Mouse (Mus musculus) CH12.LX (cell line): ENCODE results near the gene Psmd8. TPM values are rescaled to one million over a fixed set of nuclear protein-coding genes. Genes with fewer than 3 reads are reported as not detected.
A peak's percentile ranks its signal among the peaks of the same experiment; 100 is the strongest.
"Not testable (repeated sequence)": the region's sequence is repeated elsewhere in the genome, so short reads cannot be mapped to it uniquely, and the experiment has no call there.

Source experiments
- DNase-seq: peaks from one replicate; pipeline ENCODE4 v3.0.0-alpha.2; 2013; ENCODE audit errors: extremely low read depth
- H3K27ac ChIP-seq: 2 replicates; pipeline ENCODE4 v1.5.1; 2012; ENCODE audit warnings: low read depth, mild to moderate bottlenecking, control low read depth, moderate library complexity; ENCODE audit not compliant: insufficient read depth
- H3K27me3 ChIP-seq: replicated peaks from 2 replicates; pipeline ENCODE3; 2012; ENCODE audit warnings: inconsistent platforms
- H3K36me3 ChIP-seq, 2 experiments: replicated peaks in 1 of 2; 2 replicates each; pipeline versions ENCODE3 to v1.6.1; 2012; ENCODE audit warnings: inconsistent platforms in 1 of 2, low read length in 1 of 2, mild to moderate bottlenecking in 1 of 2, mixed read lengths in 1 of 2, moderate library complexity in 1 of 2; ENCODE audit not compliant: control insufficient read depth in 1 of 2, insufficient read depth in 1 of 2
- H3K4me1 ChIP-seq, 2 experiments: 2 replicates each; pipeline ENCODE4 v1.6.1; 2012; ENCODE audit warnings: inconsistent platforms in 1 of 2, moderate library complexity in 1 of 2; ENCODE audit not compliant: insufficient read depth in 2 of 2, control insufficient read depth in 1 of 2
- H3K4me2 ChIP-seq: 2 replicates; pipeline ENCODE4 v1.6.1; 2012; ENCODE audit warnings: low read depth, mild to moderate bottlenecking, control low read depth; ENCODE audit not compliant: poor library complexity, insufficient read depth, severe bottlenecking
- H3K4me3 ChIP-seq, 3 experiments: fragments of 150-350 bp in 1 of 3; sonication (generic) in 1 of 3; replicated peaks in 1 of 3; 2 replicates each; pipeline versions ENCODE3 to v1.5.1; 2011 to 2012; ENCODE audit warnings: low read depth in 2 of 3, low read length in 2 of 3, mild to moderate bottlenecking in 2 of 3, moderate library complexity in 2 of 3, control low read depth in 1 of 3, improper control_type of control experiment in 1 of 3, inconsistent platforms in 1 of 3, mixed read lengths in 1 of 3; ENCODE audit not compliant: poor library complexity in 1 of 3
- H3K79me2 ChIP-seq: replicated peaks from 2 replicates; pipeline ENCODE4 v1.6.1; 2012; ENCODE audit warnings: mild to moderate bottlenecking, moderate library complexity; ENCODE audit not compliant: control insufficient read depth, poor library complexity, insufficient read depth, severe bottlenecking; ENCODE audit errors: extremely low read depth
- H3K9ac ChIP-seq: 2 replicates; pipeline ENCODE4 v1.6.1; 2012; ENCODE audit warnings: low read depth, mild to moderate bottlenecking, control low read depth, moderate library complexity; ENCODE audit not compliant: insufficient read depth
- H3K9me3 ChIP-seq: replicated peaks from 2 replicates; pipeline ENCODE3; 2012; ENCODE audit warnings: low read length, inconsistent platforms, mixed read lengths
- BHLHE40 ChIP-seq: IDR thresholded peaks from 2 replicates; pipeline ENCODE4 v1.6.1; 2011; ENCODE audit warnings: mild to moderate bottlenecking, low read depth, low read length, improper control_type of control experiment
- E2F4 ChIP-seq: IDR thresholded peaks from 2 replicates; pipeline ENCODE4 v1.6.1; 2011; ENCODE audit warnings: low read depth, low read length, improper control_type of control experiment; ENCODE audit not compliant: insufficient replicate concordance
- ELF1 ChIP-seq: IDR thresholded peaks from 2 replicates; pipeline ENCODE4 v1.6.1; 2014; ENCODE audit warnings: low read depth, mild to moderate bottlenecking, inconsistent platforms, low read length, improper control_type of control experiment
- GABPA ChIP-seq: IDR thresholded peaks from 2 replicates; pipeline ENCODE4 v1.6.1; 2012; ENCODE audit warnings: low read depth, low read length, improper control_type of control experiment, inconsistent platforms; ENCODE audit not compliant: insufficient replicate concordance
- HCFC1 ChIP-seq: IDR thresholded peaks from 2 replicates; pipeline ENCODE4 v1.6.1; 2012; ENCODE audit warnings: low read depth, mild to moderate bottlenecking, inconsistent platforms, low read length, improper control_type of control experiment
- MXI1 ChIP-seq: IDR thresholded peaks from 2 replicates; pipeline ENCODE4 v1.6.1; 2011; ENCODE audit warnings: mild to moderate bottlenecking, low read depth, low read length, improper control_type of control experiment
- POLR2A ChIP-seq: IDR thresholded peaks from 2 replicates; pipeline ENCODE4 v1.6.1; 2011; ENCODE audit warnings: low read depth, mild to moderate bottlenecking, improper control_type of control experiment, low read length
- POLR2AphosphoS2 ChIP-seq: IDR thresholded peaks from 2 replicates; pipeline ENCODE4 v1.6.1; 2011; ENCODE audit warnings: low read depth, low read length, improper control_type of control experiment
- RCOR1 ChIP-seq: conservative IDR thresholded peaks from 2 replicates; pipeline ENCODE4 v1.6.1; 2012; ENCODE audit warnings: low read depth, mild to moderate bottlenecking, inconsistent platforms, low read length, improper control_type of control experiment
- SIN3A ChIP-seq: IDR thresholded peaks from 2 replicates; pipeline ENCODE4 v1.6.1; 2012; ENCODE audit warnings: low read length, improper control_type of control experiment, inconsistent platforms
- ZC3H11A ChIP-seq: IDR thresholded peaks from 2 replicates; pipeline ENCODE4 v1.6.1; 2012; ENCODE audit warnings: low read depth, mild to moderate bottlenecking, inconsistent platforms, low read length, improper control_type of control experiment
- ZKSCAN1 ChIP-seq: IDR thresholded peaks from 2 replicates; pipeline ENCODE4 v1.6.1; 2012; ENCODE audit warnings: low read depth, inconsistent platforms, low read length, improper control_type of control experiment, borderline replicate concordance
- ZMIZ1 ChIP-seq: IDR thresholded peaks from 2 replicates; pipeline ENCODE4 v1.6.1; 2012; ENCODE audit warnings: low read depth, mild to moderate bottlenecking, inconsistent platforms, low read length, improper control_type of control experiment
- ZNF384 ChIP-seq: IDR thresholded peaks from 2 replicates; pipeline ENCODE4 v1.6.1; 2012; ENCODE audit warnings: low read depth, low read length, improper control_type of control experiment, inconsistent platforms
- dilution Hi-C: fragments of 300-500 bp; cut with MboI; formaldehyde crosslinking; loops from 2 replicates; pipeline ENCODE4 v1.14.3; 2020; ENCODE audit warnings: low sequenced_read_pairs; ENCODE audit not compliant: extremely low pct_unique_long_range_greater_than_20kb, extremely low pct_ligation_motif_present
- in situ Hi-C: fragments of 300-500 bp; cut with MboI; formaldehyde crosslinking; loops from 3 replicates; pipeline ENCODE4 v1.14.3; 2019; ENCODE audit warnings: low sequenced_read_pairs, low pct_ligation_motif_present, low pct_unique_long_range_greater_than_20kb, mixed read lengths
- polyA plus RNA-seq: library from polyadenylated mRNA; unstranded; fragments of >175 nt; gene quantifications from 2 replicates; pipeline ENCODE4 v1.2.1, GENCODE M21; 2012; ENCODE audit warnings: low read depth; ENCODE audit not compliant: insufficient read length
- total RNA-seq, 2 experiments: library from RNA; depleted of rRNA; stranded (reverse); fragments of 300-350 nt in 1 of 2; fragments of >200 nt in 1 of 2; gene quantifications; 2 replicates each; pipeline ENCODE4 v1.2.3; 2012 to 2014

The Psmd8 gene
- total and polyA plus RNA-seq, 3 experiments = 308 to 479 (median 335) TPM

DNA sequence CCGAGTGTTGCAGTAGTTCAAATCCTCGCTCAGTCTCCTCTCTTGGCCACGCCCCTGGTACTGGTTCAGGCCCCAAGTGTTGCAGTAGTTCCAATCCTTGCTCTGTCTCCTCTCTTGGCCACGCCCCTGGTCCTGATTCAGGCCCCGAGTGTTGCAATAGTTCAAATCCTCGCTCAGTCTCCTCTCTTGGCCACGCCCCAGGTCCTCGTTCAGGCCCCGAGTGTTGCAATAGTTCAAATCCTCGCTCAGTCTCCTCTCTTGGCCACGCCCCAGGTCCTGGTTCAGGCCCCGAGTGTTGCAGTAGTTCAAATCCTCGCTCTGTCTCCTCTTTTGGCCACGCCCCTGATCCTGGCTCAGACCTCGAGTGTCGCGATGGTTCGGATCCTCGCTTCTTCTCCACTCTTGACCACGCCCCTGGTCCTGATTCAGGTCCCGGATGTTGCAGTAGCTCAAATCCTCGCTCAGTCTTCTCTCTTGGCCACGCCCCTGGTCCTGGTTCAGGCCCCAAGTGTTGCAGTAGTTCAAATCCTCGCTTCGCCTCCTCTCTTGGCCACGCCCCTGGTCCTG, 31.8 kb upstream of the Psmd8 start:
- dilution Hi-C loops (no loop called here), in situ Hi-C loops (loop anchor here (5.0 kb wide), 1 partner anchor 35 kb away; the partner anchor contains the start of gene 2200002D01Rik)
- TF ChIP-seq RCOR1 (no peak), POLR2AphosphoS2 (no peak), HCFC1 (no peak), POLR2A (no peak), GABPA (no peak), ZMIZ1 (no peak)
- no peaks in the 10 kb centered on the region for H3K79me2 ChIP-seq
- DNase-seq = peak; percentile 74
- H3K4me1 ChIP-seq = peaks cover 0 to 10% of the 10 kb centered on the region in 2 experiments; a peak in 2 of 4 replicates
- no peak overlapping the region for H3K4me2 ChIP-seq
- no peak overlapping the region for H3K9ac ChIP-seq
- peaks cover 9% of the 10 kb centered on the region for H3K9me3 ChIP-seq
- H3K4me3 ChIP-seq = peak overlapping the region; percentile 40 to 52 (median 52)
- no peaks in the 10 kb centered on the region for H3K27me3 ChIP-seq
- peak overlapping the region; percentile 47 for H3K27ac ChIP-seq
- no peaks in the 10 kb centered on the region for H3K36me3 ChIP-seq

DNA sequence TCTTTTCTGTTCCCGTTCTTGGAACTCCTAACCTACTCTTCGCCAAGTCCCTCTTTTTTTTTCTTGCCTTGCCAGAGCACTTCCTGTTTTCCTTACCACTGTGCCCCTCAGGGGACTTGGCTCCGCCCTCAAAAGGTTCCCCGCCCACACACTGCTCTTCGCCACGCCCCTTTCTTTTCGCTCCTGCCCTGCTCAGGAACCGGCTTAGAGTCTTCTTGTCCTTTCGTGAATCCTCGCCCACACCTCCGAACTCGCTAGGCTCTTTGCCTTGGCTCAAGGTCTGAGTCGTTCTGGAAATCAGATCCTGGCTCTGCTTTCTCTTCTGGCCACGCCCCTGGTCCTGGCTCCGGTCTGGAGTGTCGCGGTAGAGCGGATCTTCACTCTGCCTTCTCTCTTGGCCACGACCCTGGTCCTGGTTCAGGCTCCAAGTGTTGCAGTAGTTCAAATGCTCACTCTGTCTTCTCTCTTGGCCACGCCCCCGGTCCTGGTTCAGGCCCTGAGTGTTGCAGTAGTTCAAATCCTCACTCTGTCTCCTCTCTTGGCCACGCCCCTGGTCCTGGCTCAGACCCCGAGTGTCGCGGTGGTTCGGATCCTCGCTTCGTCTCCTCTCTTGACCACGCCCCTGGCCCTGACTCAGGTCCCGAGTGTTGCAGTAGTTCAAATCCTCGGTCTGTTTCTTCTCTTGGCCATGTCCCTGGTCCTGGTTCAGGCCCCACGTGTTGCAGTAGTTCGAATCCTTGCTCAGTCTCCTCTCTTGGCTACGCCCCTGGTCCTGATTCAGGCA, 31.1 kb upstream of the Psmd8 start:
- H3K79me2 ChIP-seq = no peaks in the 10 kb centered on the region
- H3K27me3 ChIP-seq = no peaks in the 10 kb centered on the region
- in situ Hi-C loops = loop anchor here (5.0 kb wide), 1 partner anchor 36 kb away; the partner anchor contains the start of gene 2200002D01Rik
- peak overlapping the region; percentile 40 to 52 (median 52) for H3K4me3 ChIP-seq
- peaks cover 0 to 10% of the 10 kb centered on the region in 2 experiments; a peak in 2 of 4 replicates for H3K4me1 ChIP-seq
- TF ChIP-seq ZKSCAN1 = no peak
- TF ChIP-seq E2F4 = no peak
- TF ChIP-seq GABPA = no peak
- TF ChIP-seq SIN3A = peak; percentile 63; the same call in 1 of the 2 replicates
- peak; percentile 83 for TF ChIP-seq ZNF384
- TF ChIP-seq ZC3H11A = no peak
- no peak for TF ChIP-seq BHLHE40
- peak; percentile 85 for TF ChIP-seq ELF1
- TF ChIP-seq POLR2A = peak; percentile 36; the same call in 1 of the 2 replicates
- TF ChIP-seq MXI1 = no peak
- dilution Hi-C loops = no loop called here
- H3K9me3 ChIP-seq = peaks cover 5% of the 10 kb centered on the region
- peak overlapping the region; percentile 47 for H3K27ac ChIP-seq
- H3K9ac ChIP-seq = 0 out of 2 replicates have a peak overlapping the region, but pooled peaks have one; percentile 1
- peak overlapping the region; percentile 9 for H3K4me2 ChIP-seq
- DNase-seq = peak; percentile 94
- H3K36me3 ChIP-seq = no peaks in the 10 kb centered on the region

DNA sequence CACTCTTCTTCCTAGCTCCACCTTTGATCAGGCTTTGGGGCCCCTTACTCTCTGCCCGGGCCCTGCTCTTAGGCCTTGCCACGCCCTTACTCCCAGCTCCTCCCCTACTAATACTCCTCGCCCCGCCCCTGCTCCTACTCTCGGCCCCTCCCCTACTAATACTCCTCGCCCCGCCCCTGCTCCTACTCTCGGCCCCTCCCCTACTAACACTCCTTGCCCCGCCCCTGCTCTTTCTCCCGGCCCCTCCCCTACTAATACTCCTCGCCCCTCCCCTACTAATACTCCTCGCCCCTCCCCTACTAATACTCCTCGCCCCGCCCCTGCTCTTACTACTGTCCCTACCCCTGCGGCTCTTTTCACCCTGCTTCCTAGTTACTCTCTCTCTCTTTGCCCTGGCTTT, 30.5 kb upstream of the Psmd8 start:
- Histone ChIP-seq H3K27ac (peak overlapping the region; percentile 47), H3K9ac (0 out of 2 replicates have a peak overlapping the region, but pooled peaks have one; percentile 1)
- in situ Hi-C loops = loop anchor here (5.0 kb wide), 1 partner anchor 36 kb away; the partner anchor contains the start of gene 2200002D01Rik

More for the DNA sequence above, 30.5 kb upstream of the Psmd8 start:
- peak; percentile 60 for DNase-seq
- H3K79me2 ChIP-seq, H3K9me3 ChIP-seq, H3K27me3 ChIP-seq, H3K36me3 ChIP-seq, dilution Hi-C loops: not testable (repeated sequence)
- Histone ChIP-seq H3K4me3 (peak overlapping the region; percentile 40 to 52 (median 52)), H3K4me1 (peaks cover 0 to 10% of the 10 kb centered on the region in 2 experiments; a peak in 2 of 4 replicates), H3K4me2 (peak overlapping the region; percentile 9)
